Mouse (Mus musculus) MEL (cell line): ENCODE data around the gene Tenm3. TPM values are rescaled to one million over a fixed set of nuclear protein-coding genes. Genes with fewer than 3 reads are reported as not detected.

Experiments
- DNase-seq: peaks from one replicate; pipeline ENCODE4 v3.0.0; 2011; ENCODE audit warnings: low read depth, low spot score
- H3K27ac ChIP-seq: 2 replicates; pipeline ENCODE4 v1.5.1; 2012; ENCODE audit warnings: low read depth, mild to moderate bottlenecking, control low read depth, low read length, moderate library complexity; ENCODE audit not compliant: control insufficient read depth
- H3K27me3 ChIP-seq, 2 experiments: fragments of 150-350 bp in 1 of 2; sonication (generic) in 1 of 2; 2 replicates each; pipeline ENCODE4 v1.6.1; 2012; ENCODE audit warnings: low read length in 2 of 2, mild to moderate bottlenecking in 2 of 2, improper control_type of control experiment in 1 of 2, moderate library complexity in 1 of 2; ENCODE audit not compliant: insufficient read depth in 2 of 2, control insufficient read depth in 1 of 2
- H3K36me3 ChIP-seq, 2 experiments: 2 replicates each; pipeline ENCODE4 v1.6.1; 2012 to 2014; ENCODE audit warnings: low read length in 2 of 2, improper control_type of control experiment in 1 of 2, inconsistent platforms in 1 of 2, mild to moderate bottlenecking in 1 of 2; ENCODE audit not compliant: insufficient read depth in 2 of 2, control insufficient read depth in 1 of 2
- H3K4me1 ChIP-seq, 2 experiments: fragments of 150-350 bp in 1 of 2; sonication (generic) in 1 of 2; 2 replicates each; pipeline ENCODE4 v1.6.1; 2012; ENCODE audit warnings: low read length in 2 of 2, improper control_type of control experiment in 1 of 2, mild to moderate bottlenecking in 1 of 2; ENCODE audit not compliant: insufficient read depth in 2 of 2, control insufficient read depth in 1 of 2
- H3K4me3 ChIP-seq, 2 experiments: fragments of 150-350 bp in 1 of 2; sonication (generic) in 1 of 2; 2 replicates each; pipeline ENCODE4 v1.5.1; 2012; ENCODE audit warnings: low read depth in 2 of 2, low read length in 2 of 2, mild to moderate bottlenecking in 2 of 2, moderate library complexity in 2 of 2, control low read depth in 1 of 2, improper control_type of control experiment in 1 of 2; ENCODE audit not compliant: control insufficient read depth in 1 of 2, insufficient read depth in 1 of 2
- H3K79me2 ChIP-seq: 2 replicates; pipeline ENCODE4 v1.6.1; 2012; ENCODE audit warnings: mild to moderate bottlenecking, low read length, moderate library complexity; ENCODE audit not compliant: control insufficient read depth, poor library complexity, insufficient read depth
- H3K9ac ChIP-seq: 2 replicates; pipeline ENCODE4 v1.6.1; 2012; ENCODE audit warnings: low read depth, mild to moderate bottlenecking, control low read depth, low read length, moderate library complexity; ENCODE audit not compliant: control insufficient read depth, poor library complexity, severe bottlenecking
- H3K9me3 ChIP-seq: fragments of 150-350 bp; sonication (generic); replicated peaks from 2 replicates; pipeline ENCODE4 v1.6.1; 2012; ENCODE audit warnings: mild to moderate bottlenecking, low read length, improper control_type of control experiment, moderate library complexity; ENCODE audit not compliant: insufficient read depth
- BHLHE40 ChIP-seq: IDR thresholded peaks from 2 replicates; pipeline ENCODE4 v1.6.1; 2012; ENCODE audit warnings: low read depth, mild to moderate bottlenecking, inconsistent platforms, low read length, improper control_type of control experiment, borderline replicate concordance
- CTCF ChIP-seq, 3 experiments: IDR thresholded peaks in 2 of 3; conservative IDR thresholded peaks in 1 of 3; 2 replicates each; pipeline ENCODE4 v1.5.1; 2011 to 2012; ENCODE audit warnings: low read length in 3 of 3, low read depth in 2 of 3, mild to moderate bottlenecking in 2 of 3, improper control_type of control experiment in 1 of 3, inconsistent platforms in 1 of 3, mixed read lengths in 1 of 3, moderate library complexity in 1 of 3; ENCODE audit not compliant: control insufficient read depth in 1 of 3, insufficient read depth in 1 of 3, poor library complexity in 1 of 3, severe bottlenecking in 1 of 3
- ELF1 ChIP-seq: IDR thresholded peaks from 2 replicates; pipeline ENCODE4 v1.6.1; 2014; ENCODE audit warnings: low read depth, mild to moderate bottlenecking, inconsistent platforms, low read length, improper control_type of control experiment, moderate library complexity
- ETS1 ChIP-seq: IDR thresholded peaks from 2 replicates; pipeline ENCODE4 v1.6.1; 2012; ENCODE audit warnings: low read depth, mild to moderate bottlenecking, inconsistent platforms, low read length, improper control_type of control experiment, moderate library complexity
- MYB ChIP-seq: IDR thresholded peaks from 2 replicates; pipeline ENCODE4 v1.6.1; 2011; ENCODE audit warnings: mild to moderate bottlenecking, low read depth, low read length, improper control_type of control experiment
- POLR2A ChIP-seq, 2 experiments: IDR thresholded peaks; 2 replicates each; pipeline ENCODE4 v1.6.1; 2011 to 2012; ENCODE audit warnings: low read length in 2 of 2, mild to moderate bottlenecking in 2 of 2, control low read depth in 1 of 2, improper control_type of control experiment in 1 of 2, low read depth in 1 of 2, moderate library complexity in 1 of 2; ENCODE audit not compliant: control insufficient read depth in 1 of 2, insufficient read depth in 1 of 2, poor library complexity in 1 of 2
- POLR2AphosphoS2 ChIP-seq: IDR thresholded peaks from 2 replicates; pipeline ENCODE4 v1.6.1; 2011; ENCODE audit warnings: low read length, improper control_type of control experiment
- SMC3 ChIP-seq: IDR thresholded peaks from 2 replicates; pipeline ENCODE4 v1.6.1; 2011; ENCODE audit warnings: low read depth, low read length, improper control_type of control experiment
- TBP ChIP-seq: IDR thresholded peaks from 2 replicates; pipeline ENCODE4 v1.8.0; 2011; ENCODE audit warnings: low read depth, low read length, improper control_type of control experiment
- UBTF ChIP-seq: IDR thresholded peaks from 2 replicates; pipeline ENCODE4 v1.6.1; 2012; ENCODE audit warnings: low read depth, mild to moderate bottlenecking, inconsistent platforms, low read length, improper control_type of control experiment, moderate library complexity, borderline replicate concordance; ENCODE audit not compliant: insufficient read depth
- ZC3H11A ChIP-seq: IDR thresholded peaks from 2 replicates; pipeline ENCODE4 v1.6.1; 2012; ENCODE audit warnings: low read depth, mild to moderate bottlenecking, inconsistent platforms, low read length, improper control_type of control experiment
- ZMIZ1 ChIP-seq: IDR thresholded peaks from 2 replicates; pipeline ENCODE4 v1.6.1; 2012; ENCODE audit warnings: low read depth, mild to moderate bottlenecking, inconsistent platforms, low read length, improper control_type of control experiment, moderate library complexity
- polyA plus RNA-seq, 2 experiments: library from polyadenylated mRNA; stranded (reverse) in 1 of 2; unstranded in 1 of 2; fragments of >175 nt in 1 of 2; fragments of >200 nt in 1 of 2; gene quantifications; 2 replicates each; pipeline versions ENCODE4 v1.2.1 to v1.2.4; 2012; ENCODE audit warnings: low replicate concordance in 2 of 2, low read depth in 1 of 2; ENCODE audit not compliant: insufficient read length in 2 of 2, insufficient read depth in 1 of 2, missing spikeins in 1 of 2
- total RNA-seq: library from RNA; depleted of rRNA; stranded (reverse); fragments of 300-350 nt; gene quantifications from 2 replicates; pipeline ENCODE4 v1.2.3, GENCODE M21; 2012

Tenm3 gene
- total and polyA plus RNA-seq, 3 experiments = not detected

- Histone ChIP-seq H3K4me3 (no peak overlapping the region), H3K36me3 (no peaks in the 10 kb centered on the region), H3K79me2 (no peaks in the 10 kb centered on the region), H3K27ac (no peak overlapping the region), H3K27me3 (no peaks in the 10 kb centered on the region), H3K9me3 (no peaks in the 10 kb centered on the region), H3K4me1 (no peaks in the 10 kb centered on the region), H3K9ac (no peak overlapping the region)
- TF ChIP-seq ZMIZ1 = no peak
- no peak for DNase-seq
Observed at GRCm38 (mm10) chr8:48774837-48775236, 68.9 kb downstream of the Tenm3 start.

GRCm38 (mm10) chr8:48766545-48767234 lies 77.1 kb downstream of the Tenm3 start:
- H3K79me2 ChIP-seq = no peaks in the 10 kb centered on the region
- H3K4me1 ChIP-seq = no peaks in the 10 kb centered on the region
- H3K36me3 ChIP-seq = no peaks in the 10 kb centered on the region
- H3K9ac ChIP-seq = no peak overlapping the region
- H3K27me3 ChIP-seq = no peaks in the 10 kb centered on the region
- DNase-seq = no peak
- H3K4me3 ChIP-seq = no peak overlapping the region
- H3K9me3 ChIP-seq = no peaks in the 10 kb centered on the region
- H3K27ac ChIP-seq = no peak overlapping the region
- TF ChIP-seq ETS1 = no peak
- TF ChIP-seq POLR2AphosphoS2 = no peak
- no peak for TF ChIP-seq SMC3
- TF ChIP-seq CTCF (IDR thresholded peaks at IDR 0.05 in 2 of 3, conservative IDR thresholded peaks at IDR 0.05 in 1 of 3; ENCODE audit: control insufficient read depth in 1 of 3, insufficient read depth in 1 of 3, low read depth in 2 of 3, low read length in 3 of 3, poor library complexity in 1 of 3, severe bottlenecking in 1 of 3) = no peak
- no peak for TF ChIP-seq ELF1
- no peak for TF ChIP-seq POLR2A (IDR thresholded peaks at IDR 0.05; ENCODE audit: control insufficient read depth in 1 of 2, insufficient read depth in 1 of 2, low read depth in 1 of 2, low read length in 2 of 2, poor library complexity in 1 of 2)
- TF ChIP-seq BHLHE40 = no peak
- TF ChIP-seq, all 39 proteins: peak for 0

GRCm38 (mm10) chr8:48765212-48765611 lies 78.5 kb downstream of the Tenm3 start:
- H3K9ac ChIP-seq = no peak overlapping the region
- H3K27me3 ChIP-seq = no peaks in the 10 kb centered on the region
- no peaks in the 10 kb centered on the region for H3K4me1 ChIP-seq
- no peaks in the 10 kb centered on the region for H3K9me3 ChIP-seq
- no peak for DNase-seq
- TF ChIP-seq ZMIZ1 (no peak), TBP (no peak), MYB (no peak), ZC3H11A (no peak), SMC3 (no peak), UBTF (no peak)
- no peaks in the 10 kb centered on the region for H3K79me2 ChIP-seq
- no peak overlapping the region for H3K4me3 ChIP-seq
- no peak overlapping the region for H3K27ac ChIP-seq
- H3K36me3 ChIP-seq = no peaks in the 10 kb centered on the region
